Mouse (Mus musculus): Measurements from ENCODE around the gene Ppp2r5c. TPM values are rescaled to one million over a fixed set of nuclear protein-coding genes. Genes with fewer than 3 reads are reported as not detected.

Ppp2r5c gene
- polyA plus RNA-seq, 1 experiment from 2014 or later = 139 TPM

GRCm38 (mm10) chr12:110535361-110535760, 88.4 kb downstream of the Ppp2r5c start:
- no peak overlapping the region for H3K27ac ChIP-seq
- peaks cover 100% of the 10 kb centered on the region for H3K79me2 ChIP-seq (ENCODE audit: inconsistent target)
- H3K36me3 ChIP-seq (ENCODE audit: inconsistent target) = no peaks in the 10 kb centered on the region
- 87% methylated on average over 5 of the region's 5 CpGs for WGBS (ENCODE audit: missing documents)
- H3K4me3 ChIP-seq (ENCODE audit: inconsistent target) = no peak overlapping the region

- Histone ChIP-seq H3K4me3 (ENCODE audit: inconsistent target) (no peak overlapping the region), H3K27ac (no peak overlapping the region), H3K36me3 (ENCODE audit: inconsistent target) (peaks cover 4% of the 10 kb centered on the region; the same call in 1 of the 2 replicates), H3K79me2 (ENCODE audit: inconsistent target) (peaks cover 100% of the 10 kb centered on the region)
- 97% methylated on average over 6 of the region's 8 CpGs for WGBS (ENCODE audit: missing documents)
These were observed 90.8 kb downstream of the Ppp2r5c start for GRCm38 (mm10) chr12:110537751-110538150.

- peaks cover 97% of the 10 kb centered on the region for H3K79me2 ChIP-seq (ENCODE audit: inconsistent target)
- peaks cover 4% of the 10 kb centered on the region; the same call in 1 of the 2 replicates for H3K36me3 ChIP-seq (ENCODE audit: inconsistent target)
- no peak overlapping the region for H3K27ac ChIP-seq
- 95% methylated on average over 10 of the region's 10 CpGs for WGBS (ENCODE audit: missing documents)
- no peak overlapping the region for H3K4me3 ChIP-seq (ENCODE audit: inconsistent target)
These were observed 92.4 kb downstream of the Ppp2r5c start for GRCm38 (mm10) chr12:110539346-110539745.

GRCm38 (mm10) chr12:110539798-110540197, 92.9 kb downstream of the Ppp2r5c start:
- WGBS (ENCODE audit: missing documents) = 81% methylated on average over 7 of the region's 9 CpGs
- Histone ChIP-seq H3K79me2 (ENCODE audit: inconsistent target) (peaks cover 92% of the 10 kb centered on the region), H3K36me3 (ENCODE audit: inconsistent target) (peaks cover 8% of the 10 kb centered on the region; the same call in 1 of the 2 replicates), H3K4me3 (ENCODE audit: inconsistent target) (no peak overlapping the region), H3K27ac (no peak overlapping the region)

GRCm38 (mm10) chr12:110540273-110540672, 93.4 kb downstream of the Ppp2r5c start:
- H3K36me3 ChIP-seq (ENCODE audit: inconsistent target) = peaks cover 13% of the 10 kb centered on the region; the same call in 1 of the 2 replicates
- WGBS (ENCODE audit: missing documents) = 88% methylated on average over 7 of the region's 8 CpGs
- peaks cover 88% of the 10 kb centered on the region for H3K79me2 ChIP-seq (ENCODE audit: inconsistent target)
- no peak overlapping the region for H3K4me3 ChIP-seq (ENCODE audit: inconsistent target)
- H3K27ac ChIP-seq = no peak overlapping the region

- WGBS (ENCODE audit: missing documents) = 95% methylated on average over 8 of the region's 8 CpGs
- H3K4me3 ChIP-seq (ENCODE audit: inconsistent target) = no peak overlapping the region
- no peak overlapping the region for H3K27ac ChIP-seq
- H3K79me2 ChIP-seq (ENCODE audit: inconsistent target) = peaks cover 80% of the 10 kb centered on the region
- H3K36me3 ChIP-seq (ENCODE audit: inconsistent target) = peaks cover 20% of the 10 kb centered on the region
These were observed 94.1 kb downstream of the Ppp2r5c start for GRCm38 (mm10) chr12:110541001-110541400.

- Histone ChIP-seq H3K4me3 (ENCODE audit: inconsistent target) (no peak overlapping the region), H3K79me2 (ENCODE audit: inconsistent target) (peaks cover 75% of the 10 kb centered on the region), H3K27ac (no peak overlapping the region), H3K36me3 (ENCODE audit: inconsistent target) (peaks cover 26% of the 10 kb centered on the region)
- 92% methylated on average over 5 of the region's 5 CpGs for WGBS (ENCODE audit: missing documents)
These were observed 94.6 kb downstream of the Ppp2r5c start for GRCm38 (mm10) chr12:110541528-110541927.

- Histone ChIP-seq H3K4me3 (ENCODE audit: inconsistent target) (no peak overlapping the region), H3K79me2 (ENCODE audit: inconsistent target) (peaks cover 39% of the 10 kb centered on the region), H3K36me3 (ENCODE audit: inconsistent target) (peaks cover 58% of the 10 kb centered on the region), H3K27ac (no peak overlapping the region)
- 85% methylated on average over 4 of the region's 4 CpGs for WGBS (ENCODE audit: missing documents)
These were observed 98.3 kb downstream of the Ppp2r5c start for GRCm38 (mm10) chr12:110545040-110545701.

GRCm38 (mm10) chr12:110547573-110547972, 100.7 kb downstream of the Ppp2r5c start:
- Histone ChIP-seq H3K4me3 (ENCODE audit: inconsistent target) (no peak overlapping the region), H3K36me3 (ENCODE audit: inconsistent target) (peaks cover 76% of the 10 kb centered on the region), H3K79me2 (ENCODE audit: inconsistent target) (peaks cover 15% of the 10 kb centered on the region; the same call in 1 of the 2 replicates), H3K27ac (no peak overlapping the region)
- 91% methylated on average over 8 of the region's 12 CpGs for WGBS (ENCODE audit: missing documents)

- Histone ChIP-seq H3K27ac (no peak overlapping the region), H3K36me3 (ENCODE audit: inconsistent target) (peaks cover 94% of the 10 kb centered on the region), H3K4me3 (ENCODE audit: inconsistent target) (no peak overlapping the region), H3K79me2 (ENCODE audit: inconsistent target) (no peaks in the 10 kb centered on the region)
- 65% methylated on average over 6 of the region's 7 CpGs for WGBS (ENCODE audit: missing documents)
These were observed 102.7 kb downstream of the Ppp2r5c start for GRCm38 (mm10) chr12:110549437-110550112.

- whole genome bisulfite sequencing (ENCODE audit: missing documents) = 98% methylated on average over 15 of the region's 15 CpGs
- Histone ChIP-seq H3K36me3 (ENCODE audit: inconsistent target) (peaks cover 94% of the 10 kb centered on the region), H3K79me2 (ENCODE audit: inconsistent target) (no peaks in the 10 kb centered on the region), H3K27ac (no peak overlapping the region), H3K4me3 (ENCODE audit: inconsistent target) (no peak overlapping the region)
These were observed 103.4 kb downstream of the Ppp2r5c start for GRCm38 (mm10) chr12:110550364-110550763.

- H3K27ac ChIP-seq = no peak overlapping the region
- H3K36me3 ChIP-seq (ENCODE audit: inconsistent target) = peaks cover 94% of the 10 kb centered on the region
- no peaks in the 10 kb centered on the region for H3K79me2 ChIP-seq (ENCODE audit: inconsistent target)
- WGBS (ENCODE audit: missing documents) = 96% methylated on average over 13 of the region's 13 CpGs
- H3K4me3 ChIP-seq (ENCODE audit: inconsistent target) = no peak overlapping the region
These were observed 105.2 kb downstream of the Ppp2r5c start for GRCm38 (mm10) chr12:110552113-110552512.

GRCm38 (mm10) chr12:110553362-110553761, 106.4 kb downstream of the Ppp2r5c start:
- Histone ChIP-seq H3K36me3 (ENCODE audit: inconsistent target) (peaks cover 87% of the 10 kb centered on the region), H3K4me3 (ENCODE audit: inconsistent target) (no peak overlapping the region), H3K27ac (no peak overlapping the region), H3K79me2 (ENCODE audit: inconsistent target) (no peaks in the 10 kb centered on the region)
- WGBS (ENCODE audit: missing documents) = 100% methylated on average over 5 of the region's 5 CpGs

- WGBS (ENCODE audit: missing documents) = 95% methylated on average over 20 of the region's 21 CpGs
These were observed 108.8 kb downstream of the Ppp2r5c start for GRCm38 (mm10) chr12:110555536-110556240.

More at GRCm38 (mm10) chr12:110555536-110556240, 108.8 kb downstream of the Ppp2r5c start:
- H3K79me2 ChIP-seq (ENCODE audit: inconsistent target) = no peaks in the 10 kb centered on the region
- no peak overlapping the region for H3K27ac ChIP-seq
- H3K36me3 ChIP-seq (ENCODE audit: inconsistent target) = peaks cover 85% of the 10 kb centered on the region
- no peak overlapping the region for H3K4me3 ChIP-seq (ENCODE audit: inconsistent target)
